Mouse (Mus musculus): ENCODE measurements around the gene Aurkaip1. TPM values are rescaled to one million over a fixed set of nuclear protein-coding genes. Genes with fewer than 3 reads are reported as not detected.
"Not testable (repeated sequence)": the region's sequence is repeated elsewhere in the genome, so short reads cannot be mapped to it uniquely, and the experiment has no call there.

The Aurkaip1 gene
- polyA plus RNA-seq, 2 experiments, result 114 to 129 TPM

DNA sequence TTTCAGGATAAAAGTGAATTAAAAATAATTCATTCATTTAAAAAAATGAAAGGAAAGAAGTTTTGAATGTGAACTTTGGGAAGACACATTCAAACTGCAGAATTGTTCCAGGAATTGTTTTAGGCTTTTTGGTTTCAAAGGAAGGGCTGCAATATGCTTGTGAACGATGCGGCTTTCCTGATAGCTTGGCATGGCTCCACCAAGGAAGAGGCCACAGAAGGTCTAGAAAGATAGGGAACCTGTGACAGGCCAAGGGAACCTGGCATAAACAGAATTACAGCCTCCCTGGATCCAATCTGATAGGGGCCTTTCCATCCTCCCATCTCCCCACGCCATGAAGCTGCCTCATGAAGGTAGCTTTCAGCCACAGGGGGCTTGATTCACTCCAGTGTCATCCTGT, 42.8 kb upstream of the Aurkaip1 start:
- Histone ChIP-seq H3K9me3 (ENCODE audit: control insufficient read depth, low read length) (no peaks in the 10 kb centered on the region), H3K36me3 (ENCODE audit: control insufficient read depth, insufficient read depth, low read length) (no peaks in the 10 kb centered on the region), H3K9ac (ENCODE audit: low read depth, low read length, severe bottlenecking) (no peak overlapping the region), H3K4me2 (replicated peaks; ENCODE audit: low read depth, low read length, severe bottlenecking) (no peak overlapping the region), H3K4me3 (replicated peaks; ENCODE audit: low read length) (no peak overlapping the region), H3K4me1 (ENCODE audit: control insufficient read depth, insufficient read depth, low read length) (peaks cover 3% of the 10 kb centered on the region; the same call in 1 of the 2 replicates), H3K27ac (replicated peaks; ENCODE audit: low read depth, low read length) (no peak overlapping the region), H3K27me3 (ENCODE audit: control insufficient read depth, insufficient read depth, low read length) (no peaks in the 10 kb centered on the region)
- no peak for ATAC-seq (ENCODE audit: low FRiP score, low read depth)
- DNase-seq (ENCODE audit: low spot score), result no peak
- 72% methylated on average over 3 of the region's 3 CpGs for WGBS
- no peak for TF ChIP-seq POLR2A (IDR thresholded peaks at IDR 0.05; ENCODE audit: borderline replicate concordance, extremely low read depth, insufficient read depth, insufficient read length)

GRCm38 (mm10) chr4:155788833-155789232, 42.2 kb upstream of the Aurkaip1 start:
- DNase-seq (ENCODE audit: low spot score); H3K4me3 ChIP-seq (replicated peaks; ENCODE audit: low read length); H3K27ac ChIP-seq (replicated peaks; ENCODE audit: low read depth, low read length); H3K9ac ChIP-seq (ENCODE audit: low read depth, low read length, severe bottlenecking); H3K36me3 ChIP-seq (ENCODE audit: control insufficient read depth, insufficient read depth, low read length); H3K9me3 ChIP-seq (ENCODE audit: control insufficient read depth, low read length); ATAC-seq (ENCODE audit: low FRiP score, low read depth); H3K4me1 ChIP-seq (ENCODE audit: control insufficient read depth, insufficient read depth, low read length); H3K4me2 ChIP-seq (replicated peaks; ENCODE audit: low read depth, low read length, severe bottlenecking); H3K27me3 ChIP-seq (ENCODE audit: control insufficient read depth, insufficient read depth, low read length): not testable (repeated sequence)
- WGBS, result 77% methylated on average over 4 of the region's 4 CpGs

DNA sequence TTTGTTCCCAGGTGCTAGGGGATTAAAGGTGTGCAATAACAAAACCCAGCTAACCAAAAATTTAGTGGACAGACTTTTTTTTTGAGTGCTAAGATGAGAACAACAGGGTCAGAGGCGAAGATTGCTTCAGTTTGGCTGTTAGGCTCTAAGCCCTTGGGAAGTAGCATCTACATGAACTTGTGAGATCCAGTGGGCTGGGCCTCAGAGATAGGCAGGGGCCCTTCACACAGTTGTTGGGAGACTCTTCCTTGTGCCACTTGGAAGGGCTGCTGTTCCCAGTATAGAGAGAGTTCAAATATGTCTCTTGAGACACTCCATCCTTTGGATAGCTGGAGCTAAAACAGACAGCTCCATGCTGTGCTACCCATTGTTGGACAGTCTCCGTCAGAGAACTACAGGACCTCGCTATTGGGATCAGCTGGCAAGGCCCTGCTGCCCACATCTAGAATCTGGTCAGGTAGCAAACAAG, 41.0 kb upstream of the Aurkaip1 start, which contains the start of gene Ankrd65:
Gene Ankrd65 (plus strand): TSS at position 419 of the 469 bp plus-strand sequence.
- no peak for ATAC-seq (ENCODE audit: low FRiP score, low read depth)
- H3K27me3 ChIP-seq (ENCODE audit: control insufficient read depth, insufficient read depth, low read length), result no peaks in the 10 kb centered on the region
- no peak within 1 kb of the TSS for H3K4me2 ChIP-seq (replicated peaks; ENCODE audit: low read depth, low read length, severe bottlenecking)
- H3K4me1 ChIP-seq (ENCODE audit: control insufficient read depth, insufficient read depth, low read length), result no peaks in the 10 kb centered on the region
- WGBS, result 74% methylated on average over 3 of the region's 3 CpGs
- TF ChIP-seq POLR2A (IDR thresholded peaks at IDR 0.05; ENCODE audit: borderline replicate concordance, extremely low read depth, insufficient read depth, insufficient read length), result no peak
- H3K36me3 ChIP-seq (ENCODE audit: control insufficient read depth, insufficient read depth, low read length), result no peaks in the 10 kb centered on the region
- no peak within 1 kb of the TSS for H3K27ac ChIP-seq (replicated peaks; ENCODE audit: low read depth, low read length)
- H3K9ac ChIP-seq (ENCODE audit: low read depth, low read length, severe bottlenecking), result no peak within 1 kb of the TSS
- H3K9me3 ChIP-seq (ENCODE audit: control insufficient read depth, low read length), result no peaks in the 10 kb centered on the region
- no peak for DNase-seq (ENCODE audit: low spot score)
- no peak within 1 kb of the TSS for H3K4me3 ChIP-seq (replicated peaks; ENCODE audit: low read length)

GRCm38 (mm10) chr4:155790650-155791161, 40.4 kb upstream of the Aurkaip1 start:
- no peak for TF ChIP-seq POLR2A (IDR thresholded peaks at IDR 0.05; ENCODE audit: borderline replicate concordance, extremely low read depth, insufficient read depth, insufficient read length)
- ATAC-seq (ENCODE audit: low FRiP score, low read depth) (no peak), DNase-seq (ENCODE audit: low spot score) (no peak)
- Histone ChIP-seq H3K9ac (ENCODE audit: low read depth, low read length, severe bottlenecking) (no peak overlapping the region), H3K27ac (replicated peaks; ENCODE audit: low read depth, low read length) (no peak overlapping the region), H3K9me3 (ENCODE audit: control insufficient read depth, low read length) (no peaks in the 10 kb centered on the region), H3K4me2 (replicated peaks; ENCODE audit: low read depth, low read length, severe bottlenecking) (no peak overlapping the region), H3K4me1 (ENCODE audit: control insufficient read depth, insufficient read depth, low read length) (no peaks in the 10 kb centered on the region), H3K4me3 (replicated peaks; ENCODE audit: low read length) (no peak overlapping the region), H3K27me3 (ENCODE audit: control insufficient read depth, insufficient read depth, low read length) (no peaks in the 10 kb centered on the region), H3K36me3 (ENCODE audit: control insufficient read depth, insufficient read depth, low read length) (no peaks in the 10 kb centered on the region)
- WGBS, result 60% methylated on average over 3 of the region's 3 CpGs

GRCm38 (mm10) chr4:155791240-155791933, 39.7 kb upstream of the Aurkaip1 start:
- WGBS, result 73% methylated on average over 24 of the region's 24 CpGs
- DNase-seq (ENCODE audit: low spot score), result no peak
- no peak for ATAC-seq (ENCODE audit: low FRiP score, low read depth)
- Histone ChIP-seq H3K36me3 (ENCODE audit: control insufficient read depth, insufficient read depth, low read length) (no peaks in the 10 kb centered on the region), H3K27me3 (ENCODE audit: control insufficient read depth, insufficient read depth, low read length) (no peaks in the 10 kb centered on the region), H3K9me3 (ENCODE audit: control insufficient read depth, low read length) (no peaks in the 10 kb centered on the region), H3K9ac (ENCODE audit: low read depth, low read length, severe bottlenecking) (no peak overlapping the region), H3K4me3 (replicated peaks; ENCODE audit: low read length) (no peak overlapping the region), H3K4me2 (replicated peaks; ENCODE audit: low read depth, low read length, severe bottlenecking) (no peak overlapping the region), H3K27ac (replicated peaks; ENCODE audit: low read depth, low read length) (no peak overlapping the region), H3K4me1 (ENCODE audit: control insufficient read depth, insufficient read depth, low read length) (no peaks in the 10 kb centered on the region)
- no peak for TF ChIP-seq POLR2A (IDR thresholded peaks at IDR 0.05; ENCODE audit: borderline replicate concordance, extremely low read depth, insufficient read depth, insufficient read length)

Data from limb, embryonic 14.5 days (tissue).